Mouse (Mus musculus): ENCODE measurements around the gene Pcolce2. TPM values are rescaled to one million over a fixed set of nuclear protein-coding genes. Genes with fewer than 3 reads are reported as not detected.

Gene Pcolce2
- polyA plus RNA-seq, 1 experiment from 2014 or later, result 0.91 TPM

DNA sequence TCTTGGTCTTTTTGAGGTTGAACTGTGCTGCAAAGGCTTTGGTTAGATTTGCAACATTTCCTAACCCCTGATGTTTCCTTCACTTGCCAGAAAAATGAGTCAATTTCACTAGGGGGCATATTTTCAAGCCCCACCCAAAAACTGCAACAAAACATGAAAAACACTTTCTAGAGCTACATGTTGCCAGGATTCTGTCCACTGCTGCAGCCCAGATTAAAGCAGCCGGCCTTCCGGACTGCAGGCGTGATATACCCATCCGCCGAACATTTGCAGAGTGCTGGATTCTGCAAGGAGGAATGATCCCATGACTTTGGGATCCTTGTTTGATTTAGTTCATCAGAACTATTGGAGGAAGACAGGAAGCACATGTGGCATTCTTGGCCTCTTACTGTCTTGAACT is 17.0 kb downstream of the Pcolce2 start:
- ATAC-seq (ENCODE audit: extremely low read depth, insufficient number of reproducible peaks, low FRiP score, low TSS enrichment), result no peak
- Histone ChIP-seq H3K27me3 (replicated peaks) (no peaks in the 10 kb centered on the region), H3K4me3 (no peak overlapping the region), H3K27ac (replicated peaks) (no peak overlapping the region), H3K4me2 (no peak overlapping the region), H3K36me3 (no peaks in the 10 kb centered on the region), H3K9ac (no peak overlapping the region), H3K9me3 (peaks cover 4% of the 10 kb centered on the region; the same call in 1 of the 2 replicates), H3K4me1 (no peaks in the 10 kb centered on the region)
- WGBS, result 90% methylated on average over 5 of the region's 5 CpGs

DNA sequence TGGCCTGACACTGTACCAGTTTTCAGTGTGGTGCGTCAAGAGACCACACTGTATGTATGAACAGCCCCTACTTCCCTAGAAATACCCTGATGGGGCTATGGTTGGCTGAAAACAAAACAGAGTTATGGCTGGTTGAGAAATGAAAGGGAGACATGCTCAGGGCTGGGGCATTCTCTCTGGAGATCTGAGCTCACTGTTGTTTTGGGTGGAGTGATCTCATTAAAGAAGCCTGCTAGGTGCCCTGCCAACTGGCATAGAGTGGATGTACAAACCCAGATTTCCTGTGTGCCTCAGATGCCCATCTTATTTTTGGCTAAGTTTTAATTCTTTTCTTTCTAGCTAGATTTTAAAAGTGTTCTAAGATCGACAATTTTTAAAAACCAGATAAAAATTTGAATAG is 20.5 kb downstream of the Pcolce2 start:
- Histone ChIP-seq H3K4me1 (no peaks in the 10 kb centered on the region), H3K27me3 (replicated peaks) (no peaks in the 10 kb centered on the region), H3K27ac (replicated peaks) (no peak overlapping the region), H3K9me3 (no peaks in the 10 kb centered on the region), H3K4me2 (no peak overlapping the region), H3K4me3 (no peak overlapping the region), H3K9ac (no peak overlapping the region), H3K36me3 (no peaks in the 10 kb centered on the region)
- no peak for ATAC-seq (ENCODE audit: extremely low read depth, insufficient number of reproducible peaks, low FRiP score, low TSS enrichment)
- WGBS, result 71% methylated on average over 2 of the region's 2 CpGs

DNA sequence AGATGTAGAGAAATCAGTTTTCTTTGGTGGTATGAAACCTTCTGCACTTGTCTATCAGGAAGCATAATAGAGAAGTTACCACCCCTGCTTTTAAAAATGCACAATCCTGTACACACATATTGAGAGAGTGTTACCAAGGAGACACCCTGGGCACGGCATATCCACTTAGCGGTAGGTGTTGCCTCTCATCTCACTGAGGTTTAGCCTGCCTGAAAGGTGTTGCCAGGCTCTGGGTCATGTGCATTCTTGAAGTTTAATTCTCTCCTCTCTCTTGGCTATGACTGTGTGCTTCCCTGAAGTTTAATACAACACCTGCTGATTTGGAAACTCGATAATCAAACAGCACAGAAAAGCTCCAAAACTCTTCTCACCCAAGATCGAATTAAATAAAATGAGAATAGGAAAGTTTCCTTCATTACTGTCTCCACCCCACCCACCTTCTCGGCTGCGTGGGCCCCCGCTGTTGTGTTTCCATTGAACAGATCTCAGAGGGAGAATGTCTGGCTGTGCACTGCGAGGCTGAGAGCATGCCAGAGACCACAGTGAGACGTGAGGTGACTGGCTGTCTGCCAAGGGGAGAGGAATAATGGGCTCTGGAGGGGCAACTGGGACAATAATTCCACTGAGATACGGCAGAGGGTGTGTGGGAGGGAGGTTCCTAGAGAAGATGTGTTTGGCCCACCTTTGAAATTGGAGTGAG is 27.0 kb downstream of the Pcolce2 start:
- 42% methylated on average over 10 of the region's 10 CpGs for WGBS

DNA sequence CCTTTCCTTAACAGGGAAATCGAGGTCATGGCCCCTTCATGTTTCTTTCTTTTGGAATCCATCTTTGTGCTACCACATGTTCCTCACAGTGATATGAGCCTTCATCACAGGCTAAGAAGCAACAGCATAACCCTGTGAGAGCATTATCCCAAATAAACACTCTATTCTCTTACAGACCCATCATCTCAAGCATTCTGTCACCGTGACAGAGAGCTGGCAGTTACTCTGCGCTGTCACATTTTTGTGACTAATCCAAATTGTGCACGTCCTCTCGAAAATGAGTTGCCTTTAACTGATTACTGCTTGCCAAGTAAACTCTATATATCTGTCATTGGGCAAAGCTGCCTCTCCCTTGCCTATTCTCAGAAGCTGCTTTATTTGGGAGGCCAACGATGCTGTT is 28.4 kb downstream of the Pcolce2 start:
- H3K27ac ChIP-seq (replicated peaks), result no peak overlapping the region
- peaks cover 21% of the 10 kb centered on the region for H3K4me1 ChIP-seq
- ATAC-seq (ENCODE audit: extremely low read depth, insufficient number of reproducible peaks, low FRiP score, low TSS enrichment), result no peak
- H3K4me2 ChIP-seq, result no peak overlapping the region
- no peaks in the 10 kb centered on the region for H3K36me3 ChIP-seq
- no peak overlapping the region for H3K4me3 ChIP-seq
- H3K9me3 ChIP-seq, result no peaks in the 10 kb centered on the region
- H3K27me3 ChIP-seq (replicated peaks), result no peaks in the 10 kb centered on the region
- WGBS, result 76% methylated on average over 6 of the region's 6 CpGs
- no peak overlapping the region for H3K9ac ChIP-seq

More for the DNA sequence above, 27.0 kb downstream of the Pcolce2 start:
- H3K9ac ChIP-seq, result no peak overlapping the region
- no peak overlapping the region for H3K27ac ChIP-seq (replicated peaks)
- no peak overlapping the region for H3K4me2 ChIP-seq
- H3K4me3 ChIP-seq, result no peak overlapping the region
- H3K4me1 ChIP-seq, result peaks cover 21% of the 10 kb centered on the region
- H3K9me3 ChIP-seq, result no peaks in the 10 kb centered on the region
- no peaks in the 10 kb centered on the region for H3K36me3 ChIP-seq
- no peak for ATAC-seq (ENCODE audit: extremely low read depth, insufficient number of reproducible peaks, low FRiP score, low TSS enrichment)
- no peaks in the 10 kb centered on the region for H3K27me3 ChIP-seq (replicated peaks)

DNA sequence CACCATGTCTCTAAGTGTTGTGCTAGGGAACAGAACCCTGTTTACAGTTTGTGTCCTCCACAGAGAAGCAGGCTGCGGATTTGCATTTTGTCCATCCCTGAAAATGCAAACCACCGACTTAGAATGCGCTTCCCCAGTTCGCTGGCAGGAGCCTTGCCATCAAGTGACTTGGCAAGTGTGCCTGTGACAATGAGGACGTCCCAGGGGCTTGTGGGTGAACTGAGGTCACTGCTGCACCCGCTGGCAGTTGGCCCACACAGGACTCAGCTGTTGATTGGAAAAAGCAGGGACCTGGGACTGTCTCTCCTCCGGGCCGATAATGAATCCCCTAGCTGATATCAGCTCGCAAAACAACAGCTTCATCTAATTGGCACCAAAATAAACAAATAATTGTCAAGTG is 30.4 kb downstream of the Pcolce2 start:
- no peak overlapping the region for H3K4me2 ChIP-seq
- 35% methylated on average over 9 of the region's 9 CpGs for WGBS
- H3K36me3 ChIP-seq, result no peaks in the 10 kb centered on the region
- no peak overlapping the region for H3K4me3 ChIP-seq
- no peak for ATAC-seq (ENCODE audit: extremely low read depth, insufficient number of reproducible peaks, low FRiP score, low TSS enrichment)
- no peaks in the 10 kb centered on the region for H3K27me3 ChIP-seq (replicated peaks)
- H3K9me3 ChIP-seq, result peaks cover 3% of the 10 kb centered on the region
- peaks cover 21% of the 10 kb centered on the region for H3K4me1 ChIP-seq
- H3K27ac ChIP-seq (replicated peaks), result no peak overlapping the region
- no peak overlapping the region for H3K9ac ChIP-seq

DNA sequence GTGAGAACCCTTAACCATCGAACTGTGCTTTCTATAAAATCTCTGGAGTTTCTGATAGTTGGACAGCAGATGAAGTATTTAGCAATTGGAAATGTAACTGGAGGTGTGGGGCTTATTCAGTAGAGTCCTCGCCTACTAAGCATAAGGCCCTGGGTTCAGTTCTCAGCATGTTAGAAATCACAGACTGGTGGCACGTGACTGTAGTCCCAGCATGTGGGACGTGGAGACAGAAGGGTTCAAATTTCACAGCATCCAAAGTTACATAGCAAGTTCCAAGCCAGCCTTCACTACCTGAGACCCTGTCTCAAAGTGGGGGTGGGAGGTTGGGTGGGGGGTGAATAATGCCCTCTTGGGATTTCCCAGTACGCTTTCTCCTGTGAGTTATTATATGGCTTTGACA is 30.9 kb downstream of the Pcolce2 start:
- H3K36me3 ChIP-seq, result no peaks in the 10 kb centered on the region
- H3K4me3 ChIP-seq, result no peak overlapping the region
- H3K4me2 ChIP-seq, result no peak overlapping the region
- H3K9me3 ChIP-seq, result peaks cover 4% of the 10 kb centered on the region
- H3K9ac ChIP-seq, result no peak overlapping the region
- 67% methylated on average over 5 of the region's 5 CpGs for WGBS
- H3K4me1 ChIP-seq, result peaks cover 21% of the 10 kb centered on the region
- H3K27ac ChIP-seq (replicated peaks), result no peak overlapping the region
- no peak for ATAC-seq (ENCODE audit: extremely low read depth, insufficient number of reproducible peaks, low FRiP score, low TSS enrichment)
- H3K27me3 ChIP-seq (replicated peaks), result no peaks in the 10 kb centered on the region

DNA sequence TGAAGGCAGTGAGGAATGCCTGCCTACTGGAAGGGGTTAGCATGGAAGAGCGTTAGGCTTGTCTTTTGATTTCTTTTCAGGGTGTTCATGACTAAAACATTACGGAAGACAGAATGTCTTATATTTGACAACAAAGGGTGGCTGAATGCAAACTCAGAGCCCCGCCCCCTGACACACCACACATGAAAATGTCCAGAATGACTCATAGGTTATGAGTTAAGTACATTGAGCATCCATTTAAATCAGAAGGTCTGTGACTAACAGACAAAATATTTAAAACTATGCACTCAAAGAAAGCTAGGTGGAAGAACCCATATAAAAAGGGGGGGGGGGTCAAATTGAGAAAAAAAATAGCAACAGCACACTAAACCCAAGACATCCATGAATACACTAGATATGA is 34.9 kb downstream of the Pcolce2 start:
- Histone ChIP-seq H3K9ac (no peak overlapping the region), H3K27me3 (replicated peaks) (no peaks in the 10 kb centered on the region), H3K4me2 (no peak overlapping the region), H3K27ac (replicated peaks) (no peak overlapping the region), H3K9me3 (peaks cover 4% of the 10 kb centered on the region), H3K4me1 (peaks cover 7% of the 10 kb centered on the region), H3K36me3 (no peaks in the 10 kb centered on the region), H3K4me3 (no peak overlapping the region)
- 91% methylated on average over 3 of the region's 3 CpGs for WGBS
- no peak for ATAC-seq (ENCODE audit: extremely low read depth, insufficient number of reproducible peaks, low FRiP score, low TSS enrichment)

DNA sequence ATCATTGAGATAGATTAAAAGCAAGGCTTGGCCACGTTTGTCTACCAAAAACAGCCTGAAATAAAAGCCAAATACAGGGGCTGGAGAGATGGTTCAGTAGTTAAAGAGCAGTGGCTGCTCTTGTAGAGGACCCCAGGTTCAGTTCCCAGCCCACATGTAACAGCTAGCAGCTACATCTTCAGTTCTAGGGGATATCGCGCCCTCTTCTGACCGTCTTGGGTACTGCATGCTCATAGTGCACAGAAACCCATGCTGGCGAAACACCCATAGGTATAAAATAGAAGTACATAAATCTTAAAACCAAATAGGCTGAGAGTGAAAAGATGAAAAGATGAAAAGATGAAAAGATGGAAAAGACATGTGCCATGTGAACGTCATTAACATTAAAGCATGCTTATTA is 35.4 kb downstream of the Pcolce2 start:
- ATAC-seq (ENCODE audit: extremely low read depth, insufficient number of reproducible peaks, low FRiP score, low TSS enrichment), result no peak
- Histone ChIP-seq H3K4me3 (no peak overlapping the region), H3K27ac (replicated peaks) (no peak overlapping the region), H3K4me1 (peaks cover 3% of the 10 kb centered on the region), H3K9me3 (peaks cover 4% of the 10 kb centered on the region), H3K36me3 (no peaks in the 10 kb centered on the region), H3K27me3 (replicated peaks) (no peaks in the 10 kb centered on the region), H3K4me2 (no peak overlapping the region), H3K9ac (no peak overlapping the region)
- WGBS, result 75% methylated on average over 6 of the region's 6 CpGs

DNA sequence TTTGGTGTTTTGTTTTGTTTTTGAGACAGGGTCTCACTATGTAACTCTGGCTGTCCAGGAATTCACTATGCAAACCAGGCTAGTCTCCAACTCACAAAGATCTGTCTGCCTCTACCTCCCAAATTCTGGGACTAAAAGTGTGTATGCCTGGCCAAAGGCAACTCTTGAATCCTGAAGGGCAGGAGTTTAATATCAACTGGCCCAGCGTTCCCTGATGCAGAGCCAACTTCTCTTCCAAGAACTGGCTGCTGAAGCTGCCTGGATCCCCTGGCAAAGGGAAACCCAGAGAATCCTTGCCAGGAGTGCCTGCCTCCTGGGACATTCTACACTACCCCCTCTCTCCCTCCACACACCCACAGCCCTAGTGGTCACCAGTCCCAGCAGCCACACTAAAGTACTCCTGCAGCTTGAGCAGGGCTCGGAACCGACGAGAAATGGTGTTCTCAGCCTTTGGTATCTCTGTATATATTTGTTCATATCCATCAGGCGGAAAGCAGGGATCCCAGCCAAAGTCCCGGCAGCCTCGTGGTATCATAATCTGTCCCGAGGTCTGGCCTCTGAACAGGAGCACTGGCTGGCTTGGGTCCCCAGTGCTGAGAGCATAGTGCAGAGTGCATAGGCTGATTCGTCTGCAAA is 37.8 kb downstream of the Pcolce2 start:
- Histone ChIP-seq H3K36me3 (no peaks in the 10 kb centered on the region), H3K27me3 (replicated peaks) (no peaks in the 10 kb centered on the region), H3K4me1 (no peaks in the 10 kb centered on the region), H3K27ac (replicated peaks) (peak overlapping the region; percentile 39; the same call in 1 of the 2 replicates), H3K9me3 (peaks cover 4% of the 10 kb centered on the region), H3K9ac (no peak overlapping the region), H3K4me3 (no peak overlapping the region), H3K4me2 (no peak overlapping the region)
- WGBS, result 63% methylated on average over 9 of the region's 9 CpGs
- ATAC-seq (ENCODE audit: extremely low read depth, insufficient number of reproducible peaks, low FRiP score, low TSS enrichment), result no peak

DNA sequence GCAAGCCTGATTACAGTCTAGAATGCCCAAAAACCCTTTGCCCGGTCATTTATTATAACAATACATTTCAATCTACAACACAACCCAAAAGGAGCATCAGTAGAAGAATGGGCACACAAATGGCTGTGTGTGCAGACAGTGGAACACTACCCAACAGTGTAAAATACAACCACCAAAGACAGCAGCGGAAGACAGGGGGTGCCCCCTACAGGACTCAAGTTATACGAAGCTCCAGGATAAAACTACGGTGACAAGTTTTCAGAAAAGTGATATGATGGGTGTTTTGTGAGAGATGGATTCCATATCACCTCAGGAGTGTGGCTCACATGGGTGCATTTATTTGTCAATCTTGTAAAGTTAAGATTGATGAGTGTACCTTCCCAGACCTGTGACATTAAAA is 38.6 kb downstream of the Pcolce2 start:
- H3K4me2 ChIP-seq, result no peak overlapping the region
- no peak for ATAC-seq (ENCODE audit: extremely low read depth, insufficient number of reproducible peaks, low FRiP score, low TSS enrichment)
- H3K4me3 ChIP-seq, result no peak overlapping the region
- H3K36me3 ChIP-seq, result no peaks in the 10 kb centered on the region
- 91% methylated on average over 4 of the region's 4 CpGs for WGBS
- H3K27me3 ChIP-seq (replicated peaks), result no peaks in the 10 kb centered on the region
- no peaks in the 10 kb centered on the region for H3K4me1 ChIP-seq
- H3K9me3 ChIP-seq, result peaks cover 4% of the 10 kb centered on the region
- no peak overlapping the region for H3K27ac ChIP-seq (replicated peaks)
- no peak overlapping the region for H3K9ac ChIP-seq

DNA sequence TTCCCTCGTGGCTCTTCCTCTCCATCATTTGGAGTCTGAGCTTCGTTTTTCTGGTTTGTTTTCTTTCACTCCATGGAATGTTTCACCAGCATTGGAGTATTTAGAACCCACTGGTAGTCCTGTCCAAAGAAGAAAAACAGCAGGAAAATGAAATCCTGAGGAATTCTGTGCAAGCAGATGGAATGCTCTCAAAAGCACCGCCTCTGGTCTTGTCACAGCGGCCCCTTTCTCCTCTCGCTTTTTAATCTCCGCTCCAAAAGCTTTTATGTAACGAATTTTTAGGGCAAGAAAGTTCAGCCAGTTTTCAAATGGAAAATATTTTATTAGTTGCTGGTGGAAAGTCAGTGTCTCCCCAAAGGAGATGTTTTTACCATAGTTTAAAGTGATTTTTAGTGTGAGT is 42.6 kb downstream of the Pcolce2 start:
- Histone ChIP-seq H3K4me3 (no peak overlapping the region), H3K9ac (no peak overlapping the region), H3K4me1 (no peaks in the 10 kb centered on the region), H3K36me3 (no peaks in the 10 kb centered on the region), H3K27me3 (replicated peaks) (no peaks in the 10 kb centered on the region), H3K27ac (replicated peaks) (no peak overlapping the region), H3K9me3 (no peaks in the 10 kb centered on the region), H3K4me2 (no peak overlapping the region)
- no peak for ATAC-seq (ENCODE audit: extremely low read depth, insufficient number of reproducible peaks, low FRiP score, low TSS enrichment)
- WGBS, result 63% methylated on average over 7 of the region's 7 CpGs

DNA sequence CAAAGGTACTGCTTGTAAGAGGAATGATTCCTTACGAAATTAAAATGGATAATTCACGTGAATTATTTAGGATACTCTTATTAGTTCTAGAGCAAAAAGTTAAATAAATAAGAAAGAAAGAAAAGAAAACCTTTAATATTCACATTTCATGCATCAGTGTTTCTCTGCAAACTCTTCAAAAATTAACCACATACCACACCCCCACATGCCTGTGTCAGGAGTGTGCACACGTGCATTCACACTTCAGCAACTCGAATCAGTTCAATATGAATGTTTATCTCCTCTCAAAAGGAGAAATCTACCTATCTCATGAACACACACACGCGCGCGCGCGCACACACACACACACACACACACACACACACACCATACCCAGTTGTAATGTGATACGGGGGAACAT is 43.3 kb downstream of the Pcolce2 start:
- H3K4me3 ChIP-seq, result no peak overlapping the region
- H3K36me3 ChIP-seq, result no peaks in the 10 kb centered on the region
- no peaks in the 10 kb centered on the region for H3K9me3 ChIP-seq
- ATAC-seq (ENCODE audit: extremely low read depth, insufficient number of reproducible peaks, low FRiP score, low TSS enrichment), result no peak
- H3K9ac ChIP-seq, result no peak overlapping the region
- H3K27ac ChIP-seq (replicated peaks), result no peak overlapping the region
- no peaks in the 10 kb centered on the region for H3K27me3 ChIP-seq (replicated peaks)
- H3K4me1 ChIP-seq, result no peaks in the 10 kb centered on the region
- no peak overlapping the region for H3K4me2 ChIP-seq
- 84% methylated on average over 11 of the region's 11 CpGs for WGBS
